11 mouse cellular contexts compared by ENCODE assay signal in genomic region chr11:45855407-45856148, GRCm38 (mm10). TPM values are rescaled to one million over a fixed set of nuclear protein-coding genes. Genes with fewer than 3 reads are reported as not detected.
A peak's percentile ranks its signal among the peaks of the same experiment; 100 is the strongest.
DNase-seq lines count a peak whose midpoint lies in the region; ATAC-seq and TF ChIP-seq lines count a peak whose summit lies in the region.
"Had no signal": no experiment of that assay in that cellular context is flagged by ENCODE, and none has a peak within 500 bp of the region (broad histone marks: within the 10 kb centered on the region; RNA-seq: fewer than 3 reads in every experiment).

No protein-coding gene starts in this region.

- TF ChIP-seq POLR2A in small intestine, adult 2 months (IDR thresholded peaks at IDR 0.05; ENCODE audit: low read depth, low read length), result no peak

- TF ChIP-seq CTCF in lung, embryonic 14.5 days (IDR thresholded peaks at IDR 0.05; ENCODE audit: low read depth), result no peak
- no peak for TF ChIP-seq CTCF in small intestine, adult 2 months (IDR thresholded peaks at IDR 0.05; ENCODE audit: extremely low read depth, insufficient read length, insufficient replicate concordance, low read depth, low read length)

- WGBS in lung, embryonic 14.5 days, result 33% methylated on average over 7 of the region's 7 CpGs
- 16% methylated on average over 7 of the region's 7 CpGs for WGBS in small intestine, adult 2 months

- intact Hi-C loops in gastrocnemius, postnatal 36 days (cut with DNase I), result no loop called here

- H3K4me2 ChIP-seq in lung, embryonic 14.5 days, result peak overlapping the region; percentile 21

- no peak overlapping the region for H3K4me3 ChIP-seq in lung, embryonic 14.5 days (ENCODE audit: low read depth, low read length)
- H3K4me3 ChIP-seq in small intestine, adult 2 months (ENCODE audit: low read depth, low read length), result peak overlapping the region; percentile 33

- no peak for DNase-seq in lung, embryonic 14.5 days
- DNase-seq in lung, postnatal 14 days, result no peak
- peak; percentile 37 for DNase-seq in kidney, postnatal 10 days
- no peak for DNase-seq in right cerebral cortex, adult 18-20 months
- no peak for DNase-seq in gastrocnemius, postnatal 36 days
- no peak for DNase-seq in urinary bladder, postnatal 10 days (ENCODE audit: low spot score)
- DNase-seq: cerebellum, adult 18-20 months; left cerebral cortex, postnatal 4 days; right cerebral cortex, postnatal 14 days had no signal

- no peak overlapping the region for H3K27ac ChIP-seq in lung, embryonic 14.5 days (ENCODE audit: low read depth)
- peak overlapping the region; percentile 86 for H3K27ac ChIP-seq in small intestine, adult 2 months (ENCODE audit: insufficient read depth, low read depth, low read length)

- H3K9me3 ChIP-seq in lung, embryonic 14.5 days (ENCODE audit: low read depth, low read length), result no peaks in the 10 kb centered on the region; the same call in 1 of the 2 replicates

- no peaks in the 10 kb centered on the region for H3K27me3 ChIP-seq in lung, embryonic 14.5 days (ENCODE audit: insufficient read depth, low read length)
- no peaks in the 10 kb centered on the region for H3K27me3 ChIP-seq in small intestine, adult 2 months (ENCODE audit: control insufficient read depth, insufficient read depth, low read length)

- H3K36me3 ChIP-seq in lung, embryonic 14.5 days (ENCODE audit: insufficient read depth), result peaks cover 18% of the 10 kb centered on the region; the same call in 1 of the 2 replicates
- peaks cover 15% of the 10 kb centered on the region for H3K36me3 ChIP-seq in small intestine, adult 2 months (ENCODE audit: control insufficient read depth, insufficient read depth, low read length)

- peaks cover 3% of the 10 kb centered on the region; the same call in 1 of the 2 replicates for H3K4me1 ChIP-seq in lung, embryonic 14.5 days (ENCODE audit: insufficient read depth)
- peaks cover 16% of the 10 kb centered on the region for H3K4me1 ChIP-seq in small intestine, adult 2 months (ENCODE audit: control insufficient read depth, insufficient read depth, insufficient read length, low read length)

- no peak for ATAC-seq in lung, embryonic 14.5 days (ENCODE audit: insufficient read depth)
- peak; percentile 17; the same call in 1 of the 2 replicates for ATAC-seq in erythroid progenitor cell, adult 5-6 weeks (replicated peaks; ENCODE audit: low FRiP score, poor library complexity, severe bottlenecking)

- H3K9ac ChIP-seq in lung, embryonic 14.5 days, result no peak overlapping the region

RNA-seq across cellular contexts. Expression of gene Clint1, which starts 3.7 kb away (rescaled TPM):
- polyA plus RNA-seq in lung, embryonic 14.5 days (2014; fragmentation: Nextera tagmentation; extraction: Ambion mirVana), result 67.9 and 72.7 TPM in 2 replicates
- 34.6 and 36.9 TPM in 2 replicates for total RNA-seq in erythroid progenitor cell, adult 5-6 weeks (2015; ENCODE audit: low replicate concordance)
- 32.9 and 46.5 TPM in 2 replicates for total RNA-seq in erythroid progenitor cell, adult 5-6 weeks (2017; ENCODE audit: low replicate concordance)
- 38.7 and 59.2 TPM in 2 replicates for polyA plus RNA-seq in small intestine, adult 2 months (2012; rRNA removed)
- total RNA-seq in gastrocnemius, postnatal 36 days (2021), result 10 to 100 TPM; 32.6 to 34.5 TPM
